In the genomic region with DNA sequence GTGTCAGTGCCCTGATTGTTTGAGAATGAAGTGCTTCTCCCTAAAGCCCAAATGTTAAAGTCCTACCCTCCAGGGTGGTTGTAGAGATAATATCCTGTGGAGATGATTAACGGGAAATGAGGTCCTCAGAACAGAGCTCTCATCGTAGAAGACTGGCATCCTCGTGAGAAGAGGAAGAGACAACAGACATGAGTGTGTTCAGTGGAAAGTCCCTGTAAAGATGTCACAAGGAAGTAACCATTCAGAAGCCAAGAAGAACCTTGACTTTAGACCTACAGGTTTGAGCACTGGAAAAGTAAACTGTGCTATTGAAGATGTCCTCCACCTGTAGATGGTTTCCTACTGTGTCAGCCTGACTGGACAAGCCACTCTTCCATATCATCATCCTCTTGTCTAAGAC, we compare ENCODE assay signal across 16 mouse cellular contexts.
"Had no signal": no experiment of that assay in that cellular context is flagged by ENCODE, and none has a peak within 500 bp of the region (broad histone marks: within the 10 kb centered on the region; RNA-seq: fewer than 3 reads in every experiment).

No protein-coding gene starts in this region.

- H3K9me3 ChIP-seq: limb, embryonic 10.5 days; midbrain, embryonic 10.5 days; neural tube, embryonic 12.5 days had no signal

- H3K9ac ChIP-seq: lung, embryonic 14.5 days; neural tube, embryonic 12.5 days had no signal

- H3K36me3 ChIP-seq: limb, embryonic 10.5 days; midbrain, embryonic 10.5 days; neural tube, embryonic 12.5 days had no signal

- H3K27me3 ChIP-seq: neural tube, embryonic 12.5 days had no signal

- H3K27ac ChIP-seq: kidney, postnatal 0 days; left cerebral cortex, adult 2 months; limb, embryonic 10.5 days; midbrain, embryonic 10.5 days; neural tube, embryonic 12.5 days; stomach, postnatal 0 days had no signal

- H3K4me3 ChIP-seq: left cerebral cortex, adult 2 months; limb, embryonic 10.5 days; midbrain, embryonic 10.5 days; myocyte; neural tube, embryonic 12.5 days had no signal

- H3K4me1 ChIP-seq: limb, embryonic 10.5 days; midbrain, embryonic 10.5 days; neural tube, embryonic 12.5 days had no signal

- DNase-seq: kidney, adult 11 months; kidney, adult 9 months; kidney, postnatal 36 days; lung, embryonic 14.5 days; lung, postnatal 10 days; lung, postnatal 4 days; midbrain, embryonic 14.5 days; retina, postnatal 1 day had no signal

- H3K4me2 ChIP-seq: liver, embryonic 11.5 days; lung, embryonic 14.5 days; neural tube, embryonic 12.5 days had no signal
